Mouse (Mus musculus): ENCODE results near the gene Ndufab1. TPM values are rescaled to one million over a fixed set of nuclear protein-coding genes. Genes with fewer than 3 reads are reported as not detected.

Ndufab1 gene
- polyA plus RNA-seq (2015; fragmentation: Nextera tagmentation; extraction: Ambion mirVana), result 623 and 680 TPM in 2 replicates

DNA sequence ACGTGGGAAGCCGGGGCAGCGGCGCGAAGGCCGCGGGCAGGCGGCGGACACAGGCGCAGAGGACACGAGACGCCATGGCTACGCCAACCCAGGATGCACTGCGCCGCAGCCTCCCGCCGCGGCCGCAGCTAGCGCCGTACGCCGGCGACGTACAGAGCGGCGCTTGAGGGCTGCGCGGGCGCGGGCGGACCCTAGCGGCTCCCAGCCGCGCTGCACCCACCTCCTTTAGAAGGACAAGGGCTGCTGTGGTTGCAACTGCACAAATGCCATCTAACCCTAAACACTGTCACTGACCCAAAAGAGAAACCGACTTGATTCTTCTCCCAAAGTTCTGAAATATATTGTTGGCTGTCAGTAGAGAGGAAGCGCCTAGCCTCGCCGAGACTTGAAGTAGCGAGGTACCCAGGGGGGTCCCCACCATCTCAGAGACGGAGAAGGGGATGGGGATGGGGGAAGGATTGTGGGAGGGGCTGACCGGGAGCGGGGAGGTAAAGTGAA, at the start of gene Ndufab1:
Gene Ndufab1, minus strand, starts transcription at position 140 of the 498 bp plus-strand sequence.
- H3K9me3 ChIP-seq, result no peaks in the 10 kb centered on the region
- peak within 1 kb of the TSS; percentile 90 for H3K9ac ChIP-seq
- ATAC-seq (ENCODE audit: insufficient number of reproducible peaks, insufficient read depth, low FRiP score, low TSS enrichment, low read depth), result peak; percentile 96
- H3K4me1 ChIP-seq, result peaks cover 13% of the 10 kb centered on the region
- H3K4me3 ChIP-seq, result peak within 1 kb of the TSS; percentile 71
- H3K36me3 ChIP-seq, result peaks cover 20% of the 10 kb centered on the region
- H3K27me3 ChIP-seq, result no peaks in the 10 kb centered on the region
- peak within 1 kb of the TSS; percentile 90 for H3K4me2 ChIP-seq
- WGBS, result under 1% methylated on average over 43 of the region's 43 CpGs
- H3K27ac ChIP-seq, result no peak within 1 kb of the TSS

DNA sequence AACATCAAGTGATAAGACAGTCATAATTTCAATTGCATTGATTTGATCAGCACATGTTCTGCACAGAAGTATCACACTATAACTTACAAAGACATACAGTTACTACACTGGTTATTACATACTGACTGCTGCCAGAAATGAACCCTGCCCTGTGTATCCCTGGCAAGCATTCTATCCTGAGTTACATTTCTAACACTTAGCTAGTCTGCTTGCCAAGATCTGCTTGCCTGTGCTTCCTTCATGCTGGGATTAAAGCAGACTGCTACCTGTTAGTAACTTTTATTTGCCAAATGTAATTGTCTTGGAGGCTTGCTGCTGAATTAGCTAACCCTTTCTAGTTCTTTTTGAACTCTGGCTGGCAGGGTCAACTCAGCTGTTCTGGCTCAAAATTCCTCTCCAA, 39.3 kb upstream of the Ndufab1 start:
- Histone ChIP-seq H3K27me3 (no peaks in the 10 kb centered on the region), H3K27ac (no peak overlapping the region), H3K4me2 (no peak overlapping the region), H3K36me3 (peaks cover 95% of the 10 kb centered on the region), H3K9ac (no peak overlapping the region), H3K9me3 (no peaks in the 10 kb centered on the region), H3K4me3 (no peak overlapping the region), H3K4me1 (no peaks in the 10 kb centered on the region)
- no peak for ATAC-seq (ENCODE audit: insufficient number of reproducible peaks, insufficient read depth, low FRiP score, low TSS enrichment, low read depth)

DNA sequence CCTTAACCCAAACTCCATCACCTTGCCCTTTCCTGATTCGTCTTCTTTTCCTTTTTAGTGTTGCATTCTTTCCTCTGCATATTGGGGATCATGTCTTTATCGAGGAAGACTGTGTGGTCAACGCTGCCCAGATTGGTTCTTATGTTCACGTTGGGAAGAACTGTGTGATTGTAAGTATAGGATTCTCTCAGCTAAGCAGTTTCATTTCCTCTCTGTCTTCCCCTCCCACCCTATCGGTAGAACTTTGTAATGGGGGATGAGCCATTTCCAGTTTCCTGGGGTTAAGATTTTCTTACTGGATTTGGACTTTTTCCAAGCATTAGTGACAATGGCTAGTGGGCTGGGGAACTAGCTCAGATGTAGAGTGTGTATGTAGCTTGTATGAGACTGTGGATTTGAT, 36.5 kb upstream of the Ndufab1 start:
- WGBS, result 91% methylated on average over 5 of the region's 5 CpGs
- Histone ChIP-seq H3K27ac (no peak overlapping the region), H3K27me3 (no peaks in the 10 kb centered on the region), H3K9ac (no peak overlapping the region), H3K4me2 (no peak overlapping the region), H3K36me3 (peaks cover 84% of the 10 kb centered on the region), H3K9me3 (no peaks in the 10 kb centered on the region), H3K4me3 (no peak overlapping the region), H3K4me1 (peaks cover 6% of the 10 kb centered on the region)
- no peak for ATAC-seq (ENCODE audit: insufficient number of reproducible peaks, insufficient read depth, low FRiP score, low TSS enrichment, low read depth)

DNA sequence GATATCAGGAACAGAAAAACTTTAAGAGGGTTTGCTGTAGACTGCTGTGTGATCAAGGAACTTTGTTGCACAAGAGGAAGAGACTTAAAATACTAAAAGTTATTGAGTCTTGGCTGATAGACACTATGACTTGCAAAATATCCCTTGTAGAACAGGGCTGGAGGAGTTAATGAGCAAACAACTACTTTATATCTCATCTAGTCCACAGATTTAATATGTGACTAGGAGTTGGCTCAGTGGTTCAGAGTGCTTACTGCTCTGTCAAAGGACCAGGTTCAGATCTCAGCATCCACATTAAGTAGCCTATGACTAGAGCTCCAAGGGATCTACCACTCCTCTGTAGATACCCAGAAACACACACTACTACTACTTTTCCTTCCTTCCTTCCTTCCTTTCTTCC, 35.4 kb upstream of the Ndufab1 start:
- Histone ChIP-seq H3K9ac (no peak overlapping the region), H3K27ac (no peak overlapping the region), H3K4me1 (peaks cover 9% of the 10 kb centered on the region), H3K4me3 (no peak overlapping the region), H3K27me3 (no peaks in the 10 kb centered on the region), H3K36me3 (peaks cover 75% of the 10 kb centered on the region), H3K9me3 (no peaks in the 10 kb centered on the region), H3K4me2 (no peak overlapping the region)
- ATAC-seq (ENCODE audit: insufficient number of reproducible peaks, insufficient read depth, low FRiP score, low TSS enrichment, low read depth), result no peak

- WGBS, result 70% methylated on average over 10 of the region's 10 CpGs
- Histone ChIP-seq H3K4me2 (no peak overlapping the region), H3K4me1 (peaks cover 9% of the 10 kb centered on the region), H3K27ac (no peak overlapping the region), H3K9me3 (no peaks in the 10 kb centered on the region), H3K9ac (no peak overlapping the region), H3K4me3 (no peak overlapping the region), H3K27me3 (no peaks in the 10 kb centered on the region), H3K36me3 (peaks cover 56% of the 10 kb centered on the region)
- ATAC-seq (ENCODE audit: insufficient number of reproducible peaks, insufficient read depth, low FRiP score, low TSS enrichment, low read depth), result no peak
Observed at GRCm38 (mm10) chr7:122135070-122135469, 33.4 kb upstream of the Ndufab1 start.

DNA sequence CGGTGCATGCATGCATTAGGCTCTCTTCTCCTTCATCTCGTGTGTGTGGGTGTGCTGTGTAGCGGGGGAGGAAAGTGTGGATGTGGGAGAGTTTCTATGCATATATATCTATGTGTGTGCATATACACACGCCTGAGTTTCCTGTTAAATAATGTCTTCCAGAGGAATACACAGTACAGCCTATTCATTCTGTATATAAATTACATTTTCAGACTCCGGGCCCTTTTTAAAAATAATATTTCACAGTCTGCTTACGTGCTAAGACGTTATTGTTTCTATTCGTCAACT, 31.6 kb upstream of the Ndufab1 start:
- peak overlapping the region; percentile 93 for H3K4me3 ChIP-seq
- ATAC-seq (ENCODE audit: insufficient number of reproducible peaks, insufficient read depth, low FRiP score, low TSS enrichment, low read depth), result no peak
- peak overlapping the region; percentile 80 for H3K27ac ChIP-seq
- peaks cover 42% of the 10 kb centered on the region for H3K36me3 ChIP-seq
- 17% methylated on average over 8 of the region's 8 CpGs for WGBS
- H3K27me3 ChIP-seq, result no peaks in the 10 kb centered on the region
- peaks cover 9% of the 10 kb centered on the region for H3K4me1 ChIP-seq
- peak overlapping the region; percentile 81 for H3K4me2 ChIP-seq
- peak overlapping the region; percentile 91 for H3K9ac ChIP-seq
- H3K9me3 ChIP-seq, result no peaks in the 10 kb centered on the region

DNA sequence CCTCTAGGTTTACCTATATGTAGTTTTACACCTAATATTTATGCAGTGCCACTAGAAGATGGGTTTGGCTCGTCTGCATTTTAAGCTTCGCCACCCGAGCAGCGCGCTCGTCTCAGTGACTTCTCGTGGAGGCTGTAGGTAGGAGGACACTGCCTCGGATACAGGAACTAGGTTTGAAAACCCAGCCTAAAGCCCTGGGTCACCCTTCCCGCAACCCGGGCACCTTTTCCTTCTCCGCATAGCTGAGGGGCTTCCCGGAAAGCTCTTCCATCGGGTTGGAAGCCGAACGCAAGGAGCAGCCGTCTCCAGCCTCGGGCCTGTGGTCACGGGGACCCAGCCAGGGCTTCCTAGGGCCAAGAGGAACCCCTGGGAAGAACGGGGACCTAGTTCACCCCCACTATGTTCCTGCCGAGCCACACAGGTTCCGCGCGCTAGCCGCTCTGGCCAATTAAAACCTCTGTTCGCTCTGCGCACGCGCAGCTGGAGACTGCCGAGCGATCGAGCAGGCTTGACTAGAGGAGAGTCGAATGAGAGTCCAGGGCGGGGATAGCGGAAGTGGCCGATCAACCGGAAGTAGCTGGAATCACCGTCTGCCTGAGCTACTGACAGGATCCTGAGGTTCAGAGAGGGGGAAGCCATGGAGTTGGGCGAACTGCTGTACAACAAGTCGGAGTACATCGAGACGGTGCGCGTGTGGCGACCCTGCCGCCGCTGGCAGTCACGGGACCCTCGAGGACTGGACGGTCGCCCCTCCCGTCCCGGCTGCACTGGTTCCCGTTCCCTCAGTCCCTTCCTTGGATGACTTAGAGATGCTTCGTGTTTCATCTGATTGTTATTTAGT, 31.0 kb upstream of the Ndufab1 start, which contains the start of the genes Palb2 and Dctn5:
Gene Palb2, minus strand, starts transcription at position 489 of the 841 bp plus-strand sequence.
Gene Dctn5, plus strand, starts transcription at position 545 of the 841 bp plus-strand sequence.
- Histone ChIP-seq H3K9me3 (no peaks in the 10 kb centered on the region), H3K27me3 (no peaks in the 10 kb centered on the region), H3K4me1 (peaks cover 9% of the 10 kb centered on the region), H3K9ac (peak within 1 kb of the TSS; percentile 91), H3K4me3 (peak within 1 kb of the TSS; percentile 93), H3K27ac (peak within 1 kb of the TSS; percentile 80), H3K4me2 (peak within 1 kb of the TSS; percentile 81), H3K36me3 (peaks cover 42% of the 10 kb centered on the region)
- ATAC-seq (ENCODE audit: insufficient number of reproducible peaks, insufficient read depth, low FRiP score, low TSS enrichment, low read depth), result peak; percentile 96
- WGBS, result under 1% methylated on average over 54 of the region's 54 CpGs

GRCm38 (mm10) chr7:122131834-122132233, 30.1 kb upstream of the Ndufab1 start:
- peak overlapping the region; percentile 91; the same call in 1 of the 2 replicates for H3K9ac ChIP-seq

DNA sequence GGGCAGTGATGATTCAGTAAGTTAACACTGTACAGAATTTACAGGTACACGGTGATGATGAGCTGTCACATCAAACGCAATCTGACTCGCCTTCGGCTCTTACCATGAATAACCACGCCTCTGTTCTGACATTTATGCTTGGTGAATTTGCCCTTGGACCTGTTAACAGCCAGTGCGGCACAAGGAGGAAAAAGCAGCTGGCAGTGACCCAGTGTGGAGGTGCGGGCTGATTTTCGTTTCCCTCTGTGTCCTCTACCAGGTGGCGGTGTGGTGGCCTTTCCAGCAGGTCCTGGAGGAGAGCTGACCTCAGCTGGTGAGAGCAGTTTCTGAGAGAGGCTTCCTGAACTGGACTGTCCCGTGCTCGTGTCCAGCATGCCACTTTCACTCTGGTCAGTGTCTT, 25.3 kb upstream of the Ndufab1 start:
- Histone ChIP-seq H3K4me1 (no peaks in the 10 kb centered on the region), H3K9ac (0 out of 2 replicates have a peak overlapping the region, but pooled peaks have one; percentile 6), H3K9me3 (no peaks in the 10 kb centered on the region), H3K27ac (no peak overlapping the region), H3K36me3 (peaks cover 59% of the 10 kb centered on the region), H3K27me3 (no peaks in the 10 kb centered on the region), H3K4me3 (no peak overlapping the region), H3K4me2 (no peak overlapping the region)
- no peak for ATAC-seq (ENCODE audit: insufficient number of reproducible peaks, insufficient read depth, low FRiP score, low TSS enrichment, low read depth)
- WGBS, result 93% methylated on average over 11 of the region's 11 CpGs

More at GRCm38 (mm10) chr7:122131834-122132233, 30.1 kb upstream of the Ndufab1 start:
- H3K4me3 ChIP-seq, result peak overlapping the region; percentile 93
- H3K4me1 ChIP-seq, result peaks cover 9% of the 10 kb centered on the region
- no peaks in the 10 kb centered on the region for H3K9me3 ChIP-seq
- ATAC-seq (ENCODE audit: insufficient number of reproducible peaks, insufficient read depth, low FRiP score, low TSS enrichment, low read depth), result no peak
- H3K36me3 ChIP-seq, result peaks cover 43% of the 10 kb centered on the region
- H3K27ac ChIP-seq, result no peak overlapping the region
- H3K4me2 ChIP-seq, result peak overlapping the region; percentile 81
- H3K27me3 ChIP-seq, result no peaks in the 10 kb centered on the region

- ATAC-seq (ENCODE audit: insufficient number of reproducible peaks, insufficient read depth, low FRiP score, low TSS enrichment, low read depth), result no peak
- Histone ChIP-seq H3K9me3 (no peaks in the 10 kb centered on the region), H3K27ac (no peak overlapping the region), H3K9ac (no peak overlapping the region), H3K36me3 (peaks cover 68% of the 10 kb centered on the region), H3K4me1 (no peaks in the 10 kb centered on the region), H3K4me3 (no peak overlapping the region), H3K4me2 (no peak overlapping the region), H3K27me3 (no peaks in the 10 kb centered on the region)
- 77% methylated on average over 8 of the region's 8 CpGs for WGBS
Observed at GRCm38 (mm10) chr7:122125636-122126035, 23.9 kb upstream of the Ndufab1 start.

DNA sequence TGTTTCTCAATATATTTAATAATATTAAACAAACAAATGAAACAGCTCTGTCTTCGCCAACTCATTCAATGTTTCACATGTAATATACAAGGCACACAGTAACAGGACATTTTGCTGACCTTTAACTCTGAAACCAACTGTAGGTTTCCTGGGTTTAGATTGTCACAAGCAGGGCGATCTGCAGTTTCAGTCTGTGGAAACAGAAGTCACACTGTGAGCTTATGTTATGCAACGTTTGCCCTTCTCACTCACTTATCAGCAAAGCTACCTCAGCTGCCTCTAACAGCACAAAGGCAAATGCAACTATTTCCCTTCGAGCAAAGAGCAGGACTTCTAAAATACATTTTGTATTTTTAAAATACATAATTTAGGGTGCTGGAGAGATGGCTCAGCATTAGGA, 21.8 kb upstream of the Ndufab1 start:
- H3K4me1 ChIP-seq, result no peaks in the 10 kb centered on the region
- H3K9me3 ChIP-seq, result no peaks in the 10 kb centered on the region
- H3K27me3 ChIP-seq, result no peaks in the 10 kb centered on the region
- ATAC-seq (ENCODE audit: insufficient number of reproducible peaks, insufficient read depth, low FRiP score, low TSS enrichment, low read depth), result no peak
- WGBS, result 84% methylated on average over 4 of the region's 4 CpGs
- H3K9ac ChIP-seq, result no peak overlapping the region
- peaks cover 79% of the 10 kb centered on the region for H3K36me3 ChIP-seq
- H3K4me3 ChIP-seq, result no peak overlapping the region
- H3K4me2 ChIP-seq, result no peak overlapping the region
- no peak overlapping the region for H3K27ac ChIP-seq

- no peaks in the 10 kb centered on the region for H3K9me3 ChIP-seq
- no peak overlapping the region for H3K9ac ChIP-seq
- no peak for ATAC-seq (ENCODE audit: insufficient number of reproducible peaks, insufficient read depth, low FRiP score, low TSS enrichment, low read depth)
- H3K4me3 ChIP-seq, result no peak overlapping the region
- H3K4me1 ChIP-seq, result no peaks in the 10 kb centered on the region
- no peak overlapping the region for H3K27ac ChIP-seq
- H3K4me2 ChIP-seq, result no peak overlapping the region
- no peaks in the 10 kb centered on the region for H3K27me3 ChIP-seq
- 91% methylated on average over 6 of the region's 6 CpGs for WGBS
- H3K36me3 ChIP-seq, result peaks cover 41% of the 10 kb centered on the region
Observed at GRCm38 (mm10) chr7:122108206-122108605, 6.5 kb upstream of the Ndufab1 start.

Measured in embryonic facial prominence, embryonic 13.5 days (tissue).